Mouse (Mus musculus) hindbrain, embryonic 10.5 days (tissue): ENCODE data around the gene Commd9. TPM values are rescaled to one million over a fixed set of nuclear protein-coding genes. Genes with fewer than 3 reads are reported as not detected.

Experiments used
- DNase-seq: peaks from one replicate; pipeline ENCODE4 v3.0.0-alpha.2; 2017; ENCODE audit warnings: low spot score
- H3K27ac ChIP-seq: fragments of 300-500 bp; sonication (generic); 2 replicates; pipeline ENCODE4 v1.5.1; 2016; ENCODE audit warnings: mild to moderate bottlenecking, moderate library complexity
- H3K27me3 ChIP-seq: fragments of 300-500 bp; sonication (generic); 2 replicates; pipeline ENCODE4 v1.6.1; 2016; ENCODE audit warnings: mild to moderate bottlenecking; ENCODE audit not compliant: poor library complexity, insufficient read depth, severe bottlenecking
- H3K36me3 ChIP-seq: fragments of 300-500 bp; sonication (generic); 2 replicates; pipeline ENCODE4 v1.6.1; 2016; ENCODE audit warnings: mild to moderate bottlenecking, moderate library complexity
- H3K4me1 ChIP-seq: fragments of 300-500 bp; sonication (generic); replicated peaks from 2 replicates; pipeline ENCODE4 v1.6.1; 2016; ENCODE audit warnings: mild to moderate bottlenecking
- H3K4me3 ChIP-seq: fragments of 300-500 bp; sonication (generic); 2 replicates; pipeline ENCODE4 v1.5.1; 2016; ENCODE audit warnings: mild to moderate bottlenecking, moderate library complexity
- H3K9me3 ChIP-seq: fragments of 300-500 bp; sonication (generic); 2 replicates; pipeline ENCODE4 v1.6.1; 2016; ENCODE audit warnings: mild to moderate bottlenecking, moderate library complexity
- WGBS: fragments of 180-500 bp; shearing (Covaris S2); methylation state at CpG from one replicate; pipeline ENCODE4 v1.1.7; 2016; 5-methylcytosine and 5-hydroxymethylcytosine counted together
- polyA plus RNA-seq: library from polyadenylated mRNA; unstranded; fragments of >200 nt; fragmentation: Nextera tagmentation; extraction: Ambion mirVana; gene quantifications from 2 replicates; pipeline ENCODE4 v1.2.1, GENCODE M21; 2016

Commd9 gene
- polyA plus RNA-seq, 1 experiment from 2014 or later = 85.4 TPM

DNA sequence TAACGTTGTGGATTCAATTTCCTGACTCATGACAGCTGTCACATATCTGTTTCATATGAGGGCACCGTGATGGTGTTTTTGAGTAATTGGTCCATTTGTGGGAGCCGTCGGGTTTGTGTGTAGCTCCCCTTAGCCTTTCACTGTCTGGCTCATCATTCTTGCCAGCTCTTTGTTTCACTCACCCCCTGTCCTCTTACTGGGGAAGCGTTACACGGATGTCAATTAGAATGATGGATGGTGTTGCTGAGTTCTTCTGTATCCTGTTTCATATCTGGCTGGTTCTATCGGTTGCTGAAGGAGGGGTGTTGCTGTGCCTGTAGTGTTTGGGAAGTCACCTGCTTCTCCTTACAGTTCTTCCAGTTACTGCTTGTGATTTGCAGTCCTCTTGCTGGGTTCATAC is 5.1 kb downstream of the Commd9 start:
- peaks cover 8% of the 10 kb centered on the region; the same call in 1 of the 2 replicates for H3K36me3 ChIP-seq
- no peak overlapping the region for H3K4me3 ChIP-seq
- DNase-seq = no peak
- peaks cover 24% of the 10 kb centered on the region for H3K4me1 ChIP-seq
- H3K9me3 ChIP-seq = no peaks in the 10 kb centered on the region
- no peak overlapping the region for H3K27ac ChIP-seq
- 57% methylated on average over 7 of the region's 7 CpGs for WGBS
- H3K27me3 ChIP-seq = no peaks in the 10 kb centered on the region

GRCm38 (mm10) chr2:101894126-101894525 is 8.1 kb downstream of the Commd9 start:
- peaks cover 16% of the 10 kb centered on the region for H3K36me3 ChIP-seq
- no peak for DNase-seq
- peaks cover 24% of the 10 kb centered on the region for H3K4me1 ChIP-seq
- whole genome bisulfite sequencing = 94% methylated on average over 3 of the region's 3 CpGs
- H3K27ac ChIP-seq = no peak overlapping the region
- no peaks in the 10 kb centered on the region for H3K9me3 ChIP-seq
- H3K4me3 ChIP-seq = no peak overlapping the region
- H3K27me3 ChIP-seq = no peaks in the 10 kb centered on the region

GRCm38 (mm10) chr2:101896425-101897204 is 10.6 kb downstream of the Commd9 start:
- Histone ChIP-seq H3K9me3 (no peaks in the 10 kb centered on the region), H3K4me1 (peaks cover 17% of the 10 kb centered on the region), H3K27me3 (no peaks in the 10 kb centered on the region), H3K4me3 (no peak overlapping the region), H3K27ac (peak overlapping the region; percentile 31), H3K36me3 (peaks cover 40% of the 10 kb centered on the region)
- no peak for DNase-seq
- WGBS = 75% methylated on average over 10 of the region's 10 CpGs

DNA sequence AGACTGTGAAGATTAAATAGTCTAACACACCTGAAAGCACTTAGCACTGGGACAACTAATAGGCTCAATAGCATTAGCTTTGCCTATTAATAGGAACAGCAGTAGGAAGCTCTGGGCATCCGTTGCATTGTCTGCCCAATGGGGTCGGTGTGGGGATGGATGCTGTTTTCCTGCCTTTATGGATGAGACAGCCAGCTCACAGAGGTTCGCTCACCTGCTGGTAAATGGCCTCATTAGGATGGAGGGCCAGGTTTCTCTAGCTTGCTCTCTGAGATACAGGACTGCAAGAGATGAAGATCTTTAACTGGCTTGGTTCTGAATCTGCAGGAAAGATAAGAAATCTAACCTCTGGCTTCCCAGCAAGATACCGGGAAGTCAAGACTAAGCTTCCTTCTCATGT is 16.1 kb downstream of the Commd9 start:
- Histone ChIP-seq H3K27me3 (no peaks in the 10 kb centered on the region), H3K27ac (no peak overlapping the region), H3K4me3 (no peak overlapping the region), H3K9me3 (no peaks in the 10 kb centered on the region), H3K36me3 (peaks cover 26% of the 10 kb centered on the region), H3K4me1 (peaks cover 14% of the 10 kb centered on the region)
- no peak for DNase-seq
- 92% methylated on average over 4 of the region's 4 CpGs for whole genome bisulfite sequencing

DNA sequence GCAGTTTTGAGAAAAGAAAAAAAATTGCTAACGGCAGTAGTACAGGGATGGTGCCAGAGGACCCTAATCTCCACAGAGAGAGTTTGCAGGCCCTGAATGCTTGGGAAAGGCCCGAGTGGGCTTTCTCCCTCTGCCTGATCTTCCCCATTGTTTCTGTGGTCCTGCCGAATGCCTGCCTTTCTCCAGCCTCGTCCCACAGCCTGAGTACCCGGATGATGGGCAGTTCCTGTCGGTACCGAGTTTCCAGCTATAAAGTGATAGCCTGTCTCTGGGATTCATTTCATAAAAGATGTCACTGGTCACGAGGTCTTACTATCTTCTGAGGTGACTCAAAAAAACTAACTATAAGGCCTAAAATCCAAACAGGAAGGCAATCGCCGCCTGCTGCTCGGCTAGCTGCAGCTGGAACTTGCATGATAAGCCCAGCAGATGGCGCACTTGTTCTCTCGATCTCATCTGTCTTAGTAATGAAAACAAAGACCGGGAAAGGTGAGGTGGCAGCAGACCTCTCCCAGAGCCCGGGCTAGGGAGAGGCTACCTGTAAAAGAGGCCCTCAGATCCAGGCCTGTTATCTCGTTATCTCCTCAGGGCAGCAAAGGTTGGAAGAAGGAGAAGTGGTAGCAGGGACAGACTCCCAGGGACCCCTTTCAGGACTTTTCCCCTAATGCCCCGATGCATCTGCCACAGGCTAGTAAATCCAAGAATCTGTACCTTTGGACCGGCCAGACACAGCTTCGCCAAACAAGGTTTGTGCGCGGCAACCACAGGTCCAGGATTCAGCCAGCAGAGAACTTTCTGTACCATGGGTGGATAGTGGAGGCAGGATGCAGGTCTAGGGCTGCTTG is 19.7 kb downstream of the Commd9 start:
- Histone ChIP-seq H3K4me3 (peak overlapping the region; percentile 34), H3K36me3 (peaks cover 15% of the 10 kb centered on the region), H3K4me1 (peaks cover 35% of the 10 kb centered on the region), H3K9me3 (no peaks in the 10 kb centered on the region), H3K27me3 (no peaks in the 10 kb centered on the region), H3K27ac (peak overlapping the region; percentile 84)
- peak; percentile 87 for DNase-seq
- WGBS = 26% methylated on average over 21 of the region's 21 CpGs

DNA sequence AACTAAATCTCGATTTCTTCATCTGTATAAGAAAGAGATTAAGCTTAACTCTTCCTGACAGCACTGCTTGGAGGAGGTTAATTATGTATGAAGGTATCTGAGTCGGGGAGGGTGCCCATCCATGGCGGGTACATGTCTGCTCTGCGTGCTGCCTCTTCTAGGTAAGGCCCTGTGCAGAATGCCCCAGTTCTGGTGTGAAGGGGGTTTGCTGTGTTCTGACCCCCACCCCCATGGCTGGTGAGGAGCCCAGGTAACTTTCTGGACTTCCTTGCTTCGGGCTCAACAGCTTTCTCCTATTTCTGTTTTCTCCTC is 20.3 kb downstream of the Commd9 start:
- WGBS = 75% methylated on average over 5 of the region's 5 CpGs
- DNase-seq = no peak

DNA sequence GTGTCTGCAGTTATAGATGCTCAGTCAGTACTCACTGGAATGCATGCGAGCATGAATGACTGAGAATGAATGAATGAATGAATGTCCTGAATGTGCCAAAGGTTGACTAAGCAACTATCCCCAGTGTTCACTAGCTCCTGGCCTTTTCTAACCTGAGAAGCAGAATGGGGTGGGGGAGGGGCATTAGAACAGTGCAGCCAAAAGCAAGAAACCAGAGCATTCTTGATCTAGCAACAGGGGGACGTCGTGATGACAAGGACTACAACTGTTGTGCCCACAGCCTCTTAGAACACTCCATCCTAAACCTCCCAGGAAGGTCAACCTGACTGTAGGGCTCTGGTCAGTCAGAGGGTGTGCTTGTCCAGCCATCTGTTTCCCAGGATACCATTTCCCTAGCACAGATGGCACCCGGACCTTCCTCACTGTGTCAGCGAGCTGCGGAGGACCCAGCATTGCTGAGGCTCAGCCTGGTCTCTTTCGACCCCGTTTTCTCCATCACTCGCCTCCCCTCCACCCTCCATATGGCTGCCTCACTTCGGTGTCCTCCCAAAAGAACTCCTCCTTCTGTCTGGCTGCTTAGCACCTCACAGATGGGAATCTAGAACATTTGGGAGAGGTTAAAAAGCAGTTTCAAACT is 21.5 kb downstream of the Commd9 start:
- 67% methylated on average over 10 of the region's 10 CpGs for WGBS
- no peaks in the 10 kb centered on the region for H3K9me3 ChIP-seq

More for the DNA sequence above, 20.3 kb downstream of the Commd9 start:
- H3K27ac ChIP-seq = peak overlapping the region; percentile 84
- H3K4me1 ChIP-seq = peaks cover 35% of the 10 kb centered on the region
- H3K36me3 ChIP-seq = peaks cover 9% of the 10 kb centered on the region; the same call in 1 of the 2 replicates
- H3K4me3 ChIP-seq = no peak overlapping the region
- no peaks in the 10 kb centered on the region for H3K27me3 ChIP-seq
- H3K9me3 ChIP-seq = no peaks in the 10 kb centered on the region

GRCm38 (mm10) chr2:101908773-101909172 is 22.7 kb downstream of the Commd9 start:
- no peak overlapping the region for H3K4me3 ChIP-seq
- WGBS = 78% methylated on average over 13 of the region's 13 CpGs
- DNase-seq = no peak

More for the DNA sequence above, 21.5 kb downstream of the Commd9 start:
- no peak overlapping the region for H3K4me3 ChIP-seq
- no peaks in the 10 kb centered on the region for H3K27me3 ChIP-seq
- peak overlapping the region; percentile 57 for H3K27ac ChIP-seq
- peaks cover 35% of the 10 kb centered on the region for H3K4me1 ChIP-seq
- 0 out of 2 replicates have a peak, but pooled peaks cover 4% of the 10 kb centered on the region for H3K36me3 ChIP-seq
- peak; percentile 35 for DNase-seq

DNA sequence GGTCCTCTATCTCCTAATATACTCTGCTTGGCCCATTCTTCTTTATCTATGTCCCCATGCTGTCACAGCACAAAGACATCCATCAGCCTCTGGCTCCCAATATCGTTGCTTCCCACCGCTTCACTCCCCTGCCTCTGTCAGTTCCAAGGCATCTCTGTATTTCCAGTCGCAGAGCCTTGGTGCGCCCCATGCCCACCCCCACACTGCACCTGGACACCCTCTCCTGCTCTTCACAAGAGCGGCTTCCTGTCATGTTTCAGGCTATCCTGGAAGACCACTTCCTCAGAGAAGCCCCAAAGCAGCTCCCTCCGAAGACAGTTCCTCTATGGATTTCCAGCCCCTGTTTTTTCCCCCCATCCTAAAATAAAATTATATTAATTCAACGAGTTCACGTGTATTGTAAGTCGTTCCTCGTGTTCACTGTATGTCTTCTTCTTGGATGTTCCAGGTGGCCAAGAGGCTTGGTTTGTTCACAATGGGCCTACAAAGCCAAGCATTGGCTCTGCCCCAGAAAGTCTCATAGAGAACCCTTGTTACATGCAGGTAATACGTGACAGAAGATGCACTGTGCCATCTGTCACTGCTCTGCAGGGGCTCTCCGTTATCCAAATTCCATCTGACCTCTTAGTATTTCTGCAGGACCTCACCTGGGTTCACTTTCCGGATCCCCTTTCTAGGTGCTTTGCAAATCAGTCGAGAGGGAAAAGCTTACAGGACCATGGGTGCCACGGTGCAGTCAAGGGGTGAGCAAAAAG is 23.5 kb downstream of the Commd9 start:
- peaks cover 35% of the 10 kb centered on the region for H3K4me1 ChIP-seq
- no peaks in the 10 kb centered on the region for H3K27me3 ChIP-seq
- no peak for DNase-seq
- H3K27ac ChIP-seq = peak overlapping the region; percentile 66; the same call in 1 of the 2 replicates
- no peak overlapping the region for H3K4me3 ChIP-seq
- H3K36me3 ChIP-seq = 0 out of 2 replicates have a peak, but pooled peaks cover 4% of the 10 kb centered on the region
- 82% methylated on average over 15 of the region's 15 CpGs for WGBS
- H3K9me3 ChIP-seq = no peaks in the 10 kb centered on the region

More at GRCm38 (mm10) chr2:101908773-101909172, 22.7 kb downstream of the Commd9 start:
- H3K27me3 ChIP-seq = no peaks in the 10 kb centered on the region
- 0 out of 2 replicates have a peak, but pooled peaks cover 4% of the 10 kb centered on the region for H3K36me3 ChIP-seq
- 0 out of 2 replicates have a peak overlapping the region, but pooled peaks have one; percentile 66 for H3K27ac ChIP-seq
- peaks cover 35% of the 10 kb centered on the region for H3K4me1 ChIP-seq
- H3K9me3 ChIP-seq = no peaks in the 10 kb centered on the region

- Histone ChIP-seq H3K36me3 (no peaks in the 10 kb centered on the region), H3K4me1 (peaks cover 14% of the 10 kb centered on the region), H3K27ac (no peak overlapping the region; the same call in 1 of the 2 replicates), H3K4me3 (no peak overlapping the region), H3K9me3 (0 out of 2 replicates have a peak, but pooled peaks cover 2% of the 10 kb centered on the region), H3K27me3 (no peaks in the 10 kb centered on the region)
- 86% methylated on average over 7 of the region's 7 CpGs for WGBS
- no peak for DNase-seq
These were observed 32.5 kb downstream of the Commd9 start for GRCm38 (mm10) chr2:101918518-101918917.

DNA sequence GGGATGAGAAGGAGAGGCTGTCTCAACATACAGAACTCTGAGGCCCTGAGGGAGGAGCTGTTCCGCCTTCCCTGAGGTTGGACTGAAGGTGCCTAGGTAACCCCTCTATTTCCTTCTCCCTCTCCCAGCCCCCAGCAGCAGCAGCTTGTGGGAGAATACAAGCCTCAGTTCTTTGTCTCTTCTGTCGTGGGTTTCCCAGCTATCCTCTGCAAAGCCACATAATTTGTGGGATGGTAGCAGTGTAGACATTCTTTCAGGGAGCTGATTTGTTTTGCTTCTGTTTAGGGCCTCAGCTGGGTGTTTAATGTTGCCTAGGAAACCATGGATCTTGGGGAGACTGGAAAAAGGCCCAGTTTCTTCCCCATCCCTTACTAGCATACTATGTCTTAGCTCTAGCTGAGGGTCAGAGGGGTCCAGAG is 34.1 kb downstream of the Commd9 start:
- peak overlapping the region; percentile 56; the same call in 1 of the 2 replicates for H3K27ac ChIP-seq
- 0 out of 2 replicates have a peak, but pooled peaks cover 2% of the 10 kb centered on the region for H3K9me3 ChIP-seq
- peaks cover 26% of the 10 kb centered on the region for H3K4me1 ChIP-seq
- H3K4me3 ChIP-seq = no peak overlapping the region
- DNase-seq = no peak
- no peaks in the 10 kb centered on the region for H3K27me3 ChIP-seq
- no peaks in the 10 kb centered on the region for H3K36me3 ChIP-seq
- WGBS = 37% methylated on average over 2 of the region's 2 CpGs

- WGBS = 91% methylated on average over 4 of the region's 4 CpGs
- Histone ChIP-seq H3K27ac (no peak overlapping the region), H3K36me3 (no peaks in the 10 kb centered on the region)
These were observed 36.3 kb downstream of the Commd9 start for GRCm38 (mm10) chr2:101922302-101922701.

More at GRCm38 (mm10) chr2:101922302-101922701, 36.3 kb downstream of the Commd9 start:
- H3K27me3 ChIP-seq = no peaks in the 10 kb centered on the region
- H3K9me3 ChIP-seq = no peaks in the 10 kb centered on the region
- peaks cover 35% of the 10 kb centered on the region for H3K4me1 ChIP-seq
- DNase-seq = no peak
- H3K4me3 ChIP-seq = no peak overlapping the region
